Mouse (Mus musculus): Measurements from ENCODE around the gene Prdx1.

DNA sequence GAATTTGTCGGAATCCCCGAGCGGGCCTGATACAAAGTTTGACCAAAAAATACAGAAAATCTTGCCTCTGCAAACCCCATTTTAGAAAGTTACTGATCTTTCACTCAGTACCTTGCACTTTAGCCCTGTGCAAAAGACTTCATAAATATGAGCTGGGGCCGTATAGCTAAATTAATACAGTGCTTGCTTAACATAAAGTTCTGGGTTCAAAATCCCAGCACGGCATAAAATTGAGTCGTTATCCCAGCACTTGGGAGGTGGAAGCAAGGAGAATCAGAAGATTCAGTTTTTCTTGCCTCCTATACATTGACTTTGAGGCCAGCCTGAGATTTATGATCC is 33.6 kb upstream of the Prdx1 start:
- TF ChIP-seq CTCF (IDR thresholded peaks at IDR 0.05; ENCODE audit: extremely low read depth, insufficient read length, insufficient replicate concordance, low read depth, low read length) (no peak), POLR2A (IDR thresholded peaks at IDR 0.05; ENCODE audit: low read depth, low read length) (no peak)

Data from small intestine, adult 2 months (tissue).